Comparison of ENCODE assay signal across 11 mouse cellular contexts in the genomic region with DNA sequence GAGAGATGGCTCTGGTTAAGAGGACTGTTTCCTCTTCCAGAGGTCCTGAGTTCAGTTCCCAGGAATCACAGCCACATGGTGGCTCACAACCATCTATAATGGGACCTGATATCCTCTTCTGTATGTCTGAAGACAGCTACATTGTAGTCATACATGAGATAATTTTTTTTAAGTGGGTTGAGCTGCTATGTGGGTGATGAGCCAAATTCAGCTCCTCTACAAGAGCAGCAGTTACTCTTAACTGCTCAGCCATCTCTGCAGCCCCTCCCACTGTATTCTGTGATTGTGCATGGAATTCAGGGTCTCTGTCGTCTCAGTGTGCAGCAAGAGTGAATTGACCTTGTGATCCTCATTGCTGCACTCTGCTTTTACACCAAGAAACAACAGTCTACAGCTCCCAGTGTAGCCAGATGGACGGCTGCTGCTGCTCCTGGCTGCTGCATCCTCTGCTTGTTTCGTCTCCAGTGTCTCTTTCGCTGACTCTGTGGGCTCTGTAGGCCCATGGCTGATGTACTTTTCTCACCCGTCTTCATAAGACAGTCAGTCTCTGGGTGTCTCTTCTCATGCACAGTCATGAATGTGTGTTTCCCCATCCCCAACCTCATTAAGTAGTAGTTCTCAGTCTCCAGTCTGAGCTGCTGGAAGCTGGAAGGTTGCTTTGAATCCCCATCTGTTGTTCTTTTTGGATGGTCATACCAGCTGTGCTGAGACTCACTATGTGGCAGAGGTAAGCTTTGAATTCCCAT. TPM values are rescaled to one million over a fixed set of nuclear protein-coding genes. Genes with fewer than 3 reads are reported as not detected.
A peak's percentile ranks its signal among the peaks of the same experiment; 100 is the strongest.
DNase-seq lines count a peak whose midpoint lies in the region; ATAC-seq and TF ChIP-seq lines count a peak whose summit lies in the region.
"Had no signal": no experiment of that assay in that cellular context is flagged by ENCODE, and none has a peak within 500 bp of the region (broad histone marks: within the 10 kb centered on the region; RNA-seq: fewer than 3 reads in every experiment).

No protein-coding gene starts in this region.

- DNase-seq in hindbrain, embryonic 10.5 days (ENCODE audit: low spot score) = no peak
- no peak for DNase-seq in midbrain, postnatal 0 days (ENCODE audit: low spot score)
- DNase-seq in forebrain, postnatal 0 days = no peak
- peak; percentile 24 to 37 for DNase-seq in right cerebral cortex, postnatal 36 days (ENCODE audit: low spot score in 2 of 2)
- DNase-seq: cerebellum, postnatal 36 days had no signal

- H3K4me1 ChIP-seq in hindbrain, embryonic 13.5 days (replicated peaks) = peaks cover 5% of the 10 kb centered on the region; the same call in 1 of the 2 replicates
- H3K4me1 ChIP-seq in hindbrain, embryonic 10.5 days (replicated peaks) = no peaks in the 10 kb centered on the region
- no peaks in the 10 kb centered on the region for H3K4me1 ChIP-seq in midbrain, postnatal 0 days (ENCODE audit: insufficient read depth, low read length)
- H3K4me1 ChIP-seq in midbrain, embryonic 13.5 days (replicated peaks) = no peaks in the 10 kb centered on the region; the same call in 1 of the 2 replicates
- 0 out of 2 replicates have a peak, but pooled peaks cover 6% of the 10 kb centered on the region for H3K4me1 ChIP-seq in forebrain, postnatal 0 days (ENCODE audit: insufficient read depth)
- 0 out of 2 replicates have a peak, but pooled peaks cover 2% of the 10 kb centered on the region for H3K4me1 ChIP-seq in kidney, embryonic 15.5 days

- no peak overlapping the region for H3K9ac ChIP-seq in hindbrain, embryonic 13.5 days
- no peak overlapping the region for H3K9ac ChIP-seq in midbrain, postnatal 0 days (replicated peaks; ENCODE audit: low read length, poor library complexity, severe bottlenecking)
- no peak overlapping the region; the same call in 1 of the 2 replicates for H3K9ac ChIP-seq in midbrain, embryonic 13.5 days (replicated peaks)
- no peak overlapping the region for H3K9ac ChIP-seq in forebrain, postnatal 0 days
- H3K9ac ChIP-seq in kidney, embryonic 15.5 days = no peak overlapping the region

- peaks cover 39% of the 10 kb centered on the region for H3K36me3 ChIP-seq in hindbrain, embryonic 13.5 days
- peaks cover 41% of the 10 kb centered on the region for H3K36me3 ChIP-seq in hindbrain, embryonic 10.5 days
- H3K36me3 ChIP-seq in midbrain, postnatal 0 days (ENCODE audit: insufficient read depth, low read length) = peaks cover 7% of the 10 kb centered on the region; the same call in 1 of the 2 replicates
- peaks cover 30% of the 10 kb centered on the region for H3K36me3 ChIP-seq in midbrain, embryonic 13.5 days
- H3K36me3 ChIP-seq in forebrain, postnatal 0 days (ENCODE audit: insufficient read depth) = peaks cover 15% of the 10 kb centered on the region
- H3K36me3 ChIP-seq in kidney, embryonic 15.5 days = peaks cover 40% of the 10 kb centered on the region

- ATAC-seq in hindbrain, embryonic 13.5 days (ENCODE audit: low FRiP score) = no peak
- ATAC-seq in midbrain, postnatal 0 days (ENCODE audit: low FRiP score) = no peak
- ATAC-seq in midbrain, embryonic 13.5 days = no peak
- ATAC-seq in forebrain, postnatal 0 days = no peak; the same call in 1 of the 2 replicates
- no peak for ATAC-seq in kidney, embryonic 15.5 days (replicated peaks; ENCODE audit: low FRiP score)

- no peak overlapping the region for H3K4me3 ChIP-seq in hindbrain, embryonic 13.5 days
- H3K4me3 ChIP-seq in hindbrain, embryonic 10.5 days = no peak overlapping the region
- H3K4me3 ChIP-seq in midbrain, postnatal 0 days (ENCODE audit: low read depth, low read length) = no peak overlapping the region
- H3K4me3 ChIP-seq in midbrain, embryonic 13.5 days (replicated peaks) = no peak overlapping the region
- H3K4me3 ChIP-seq in forebrain, postnatal 0 days (ENCODE audit: low read depth, low read length) = no peak overlapping the region
- H3K4me3 ChIP-seq in kidney, embryonic 15.5 days (replicated peaks) = no peak overlapping the region

- peak overlapping the region; percentile 42 for H3K27ac ChIP-seq in hindbrain, embryonic 13.5 days
- H3K27ac ChIP-seq in hindbrain, embryonic 10.5 days = no peak overlapping the region
- H3K27ac ChIP-seq in midbrain, postnatal 0 days (ENCODE audit: low read depth, low read length) = 0 out of 2 replicates have a peak overlapping the region, but pooled peaks have one; percentile 1
- H3K27ac ChIP-seq in midbrain, embryonic 13.5 days = no peak overlapping the region
- 0 out of 2 replicates have a peak overlapping the region, but pooled peaks have one; percentile 50 for H3K27ac ChIP-seq in forebrain, postnatal 0 days (ENCODE audit: low read depth, low read length)
- H3K27ac ChIP-seq in kidney, embryonic 15.5 days = no peak overlapping the region

- no peak overlapping the region for H3K4me2 ChIP-seq in hindbrain, embryonic 13.5 days
- H3K4me2 ChIP-seq in midbrain, postnatal 0 days (ENCODE audit: low read depth, low read length, poor library complexity, severe bottlenecking) = no peak overlapping the region
- H3K4me2 ChIP-seq in midbrain, embryonic 13.5 days (replicated peaks) = no peak overlapping the region
- H3K4me2 ChIP-seq in forebrain, postnatal 0 days (ENCODE audit: low read depth) = no peak overlapping the region
- no peak overlapping the region for H3K4me2 ChIP-seq in kidney, embryonic 15.5 days

- no peaks in the 10 kb centered on the region for H3K9me3 ChIP-seq in hindbrain, embryonic 13.5 days
- no peaks in the 10 kb centered on the region for H3K9me3 ChIP-seq in hindbrain, embryonic 10.5 days
- no peaks in the 10 kb centered on the region for H3K9me3 ChIP-seq in midbrain, postnatal 0 days (ENCODE audit: low read length)
- H3K9me3 ChIP-seq in midbrain, embryonic 13.5 days = no peaks in the 10 kb centered on the region
- H3K9me3 ChIP-seq in forebrain, postnatal 0 days (ENCODE audit: low read length) = no peaks in the 10 kb centered on the region
- H3K9me3 ChIP-seq in kidney, embryonic 15.5 days (replicated peaks) = no peaks in the 10 kb centered on the region

- WGBS in hindbrain, embryonic 13.5 days = 67% methylated on average over 5 of the region's 5 CpGs
- 67% methylated on average over 5 of the region's 5 CpGs for WGBS in hindbrain, embryonic 10.5 days
- 63% methylated on average over 5 of the region's 5 CpGs for WGBS in midbrain, postnatal 0 days
- 65% methylated on average over 5 of the region's 5 CpGs for WGBS in midbrain, embryonic 13.5 days
- 58% methylated on average over 5 of the region's 5 CpGs for WGBS in forebrain, postnatal 0 days
- WGBS in kidney, embryonic 15.5 days = 62% methylated on average over 5 of the region's 5 CpGs

- no peaks in the 10 kb centered on the region for H3K27me3 ChIP-seq in hindbrain, embryonic 13.5 days
- no peaks in the 10 kb centered on the region for H3K27me3 ChIP-seq in hindbrain, embryonic 10.5 days (ENCODE audit: insufficient read depth, poor library complexity, severe bottlenecking)
- no peaks in the 10 kb centered on the region for H3K27me3 ChIP-seq in midbrain, postnatal 0 days (ENCODE audit: insufficient read depth, low read length)
- H3K27me3 ChIP-seq in midbrain, embryonic 13.5 days = no peaks in the 10 kb centered on the region
- no peaks in the 10 kb centered on the region for H3K27me3 ChIP-seq in forebrain, postnatal 0 days (ENCODE audit: insufficient read depth, low read length)
- no peaks in the 10 kb centered on the region for H3K27me3 ChIP-seq in kidney, embryonic 15.5 days

- no peak for TF ChIP-seq CTCF in midbrain, postnatal 0 days (IDR thresholded peaks at IDR 0.05)
- no peak for TF ChIP-seq CTCF in forebrain, postnatal 0 days (IDR thresholded peaks at IDR 0.05; ENCODE audit: low read depth)

RNA-seq across cellular contexts. Expression of gene Olfr1373, which starts 16.8 kb away (rescaled TPM):
- not detected in 2 replicates for polyA plus RNA-seq in hindbrain, embryonic 13.5 days (2015; fragmentation: Nextera tagmentation; extraction: Ambion mirVana)
- polyA plus RNA-seq in hindbrain, embryonic 10.5 days (2016; fragmentation: Nextera tagmentation; extraction: Ambion mirVana) = not detected in 2 replicates
- not detected in 2 replicates for total RNA-seq in midbrain, postnatal 0 days (2014; rRNA removed)
- not detected in 2 replicates for polyA plus RNA-seq in midbrain, postnatal 0 days (2015; fragmentation: Nextera tagmentation; extraction: Ambion mirVana)
- not detected in 2 replicates for polyA plus RNA-seq in midbrain, embryonic 13.5 days (2015; fragmentation: Nextera tagmentation; extraction: Ambion mirVana)
- not detected in 2 replicates for total RNA-seq in forebrain, postnatal 0 days (2014; rRNA removed)
- not detected in 2 replicates for polyA plus RNA-seq in forebrain, postnatal 0 days (2015; fragmentation: Nextera tagmentation; extraction: Ambion mirVana)
- not detected in 2 replicates for polyA plus RNA-seq in kidney, embryonic 15.5 days (2015; fragmentation: Nextera tagmentation; extraction: Ambion mirVana)
- total RNA-seq: liver, adult 2 months had no signal
- polyA plus RNA-seq: intestine, embryonic 14.5 days; liver, adult 2 months; stomach, embryonic 14.5 days had no signal

RNA-seq across cellular contexts. Expression of gene Ppp2ca, which starts 30.0 kb away (rescaled TPM):
- 122 TPM in 2 replicates for polyA plus RNA-seq in hindbrain, embryonic 13.5 days (2015; fragmentation: Nextera tagmentation; extraction: Ambion mirVana)
- 84.2 and 97.8 TPM in 2 replicates for polyA plus RNA-seq in hindbrain, embryonic 10.5 days (2016; fragmentation: Nextera tagmentation; extraction: Ambion mirVana)
- 141 and 143 TPM in 2 replicates for total RNA-seq in midbrain, postnatal 0 days (2014; rRNA removed)
- polyA plus RNA-seq in midbrain, postnatal 0 days (2015; fragmentation: Nextera tagmentation; extraction: Ambion mirVana) = 107 and 114 TPM in 2 replicates
- 120 and 126 TPM in 2 replicates for polyA plus RNA-seq in midbrain, embryonic 13.5 days (2015; fragmentation: Nextera tagmentation; extraction: Ambion mirVana)
- total RNA-seq in forebrain, postnatal 0 days (2014; rRNA removed) = 141 and 143 TPM in 2 replicates
- polyA plus RNA-seq in forebrain, postnatal 0 days (2015; fragmentation: Nextera tagmentation; extraction: Ambion mirVana) = 105 and 112 TPM in 2 replicates
- polyA plus RNA-seq in kidney, embryonic 15.5 days (2015; fragmentation: Nextera tagmentation; extraction: Ambion mirVana) = 80.2 and 80.6 TPM in 2 replicates

Comparison
In these comparisons a context has a peak if more than half of its experiments do, and no peak if none do; other contexts are left out.
1. H3K27ac ChIP-seq: peak in hindbrain, embryonic 13.5 days (single experiment), midbrain, postnatal 0 days (single experiment) and forebrain, postnatal 0 days (single experiment); none in hindbrain, embryonic 10.5 days (single experiment), midbrain, embryonic 13.5 days (single experiment) and kidney, embryonic 15.5 days (single experiment).
2. DNase-seq: peak in right cerebral cortex, postnatal 36 days (2 of 2); none in hindbrain, embryonic 10.5 days (single experiment), midbrain, postnatal 0 days (single experiment) and forebrain, postnatal 0 days (single experiment).